Mouse (Mus musculus) kidney, embryonic 16.5 days (tissue): ENCODE results near the gene Hecw1. TPM values are rescaled to one million over a fixed set of nuclear protein-coding genes. Genes with fewer than 3 reads are reported as not detected.

Experiments used
- ATAC-seq: fragments of 200-750 bp; cut with Nextera tagmentation; 2 replicates; pipeline ENCODE4 v1.8.0; 2017; ENCODE audit warnings: moderate TSS enrichment; ENCODE audit not compliant: low FRiP score, low TSS enrichment
- H3K27ac ChIP-seq: fragments of 300-500 bp; sonication (generic); 2 replicates; pipeline ENCODE4 v1.5.1; 2014; ENCODE audit warnings: low read length
- H3K27me3 ChIP-seq: fragments of 300-500 bp; sonication (generic); 2 replicates; pipeline ENCODE4 v1.6.1; 2014; ENCODE audit warnings: low read length, control low read depth, mixed read lengths; ENCODE audit not compliant: insufficient read depth
- H3K36me3 ChIP-seq: fragments of 300-500 bp; sonication (generic); 2 replicates; pipeline ENCODE4 v1.6.1; 2014; ENCODE audit warnings: low read length, control low read depth, mixed read lengths; ENCODE audit not compliant: insufficient read depth
- H3K4me1 ChIP-seq: fragments of 300-500 bp; sonication (generic); 2 replicates; pipeline ENCODE4 v1.6.1; 2014; ENCODE audit warnings: low read length, control low read depth, mixed read lengths; ENCODE audit not compliant: insufficient read depth
- H3K4me2 ChIP-seq: fragments of 300-500 bp; sonication (generic); replicated peaks from 2 replicates; pipeline ENCODE4 v1.6.1; 2014; ENCODE audit warnings: low read depth, low read length
- H3K4me3 ChIP-seq: fragments of 300-500 bp; sonication (generic); 2 replicates; pipeline ENCODE4 v1.5.1; 2014; ENCODE audit warnings: mild to moderate bottlenecking, low read length
- H3K9ac ChIP-seq: fragments of 300-500 bp; sonication (generic); replicated peaks from 2 replicates; pipeline ENCODE4 v1.6.1; 2014; ENCODE audit warnings: low read length
- H3K9me3 ChIP-seq: fragments of 300-500 bp; sonication (generic); 2 replicates; pipeline ENCODE4 v1.6.1; 2016; ENCODE audit warnings: low read length, control low read depth
- WGBS: fragments of 180-500 bp; shearing (Covaris S2); extraction: QIAGEN DNeasy Blood & Tissue Kit; methylation state at CpG from one replicate; pipeline ENCODE4 v1.1.7; 2014; 5-methylcytosine and 5-hydroxymethylcytosine counted together
- polyA plus RNA-seq: library from polyadenylated mRNA; unstranded; fragments of >200 nt; fragmentation: Nextera tagmentation; extraction: Ambion mirVana; gene quantifications from 2 replicates; pipeline ENCODE4 v1.2.1, GENCODE M21; 2015

The Hecw1 gene
- polyA plus RNA-seq, 1 experiment from 2014 or later, result 0.14 TPM

GRCm38 (mm10) chr13:14428845-14429553, 94.0 kb downstream of the Hecw1 start:
- H3K9me3 ChIP-seq, result no peaks in the 10 kb centered on the region
- H3K36me3 ChIP-seq, result no peaks in the 10 kb centered on the region
- WGBS, result 87% methylated on average over 6 of the region's 6 CpGs
- H3K27me3 ChIP-seq, result no peaks in the 10 kb centered on the region
- H3K4me2 ChIP-seq, result no peak overlapping the region
- no peak overlapping the region for H3K27ac ChIP-seq
- H3K9ac ChIP-seq, result no peak overlapping the region
- H3K4me1 ChIP-seq, result no peaks in the 10 kb centered on the region
- no peak overlapping the region for H3K4me3 ChIP-seq
- ATAC-seq, result no peak

GRCm38 (mm10) chr13:14424836-14425235, 98.2 kb downstream of the Hecw1 start:
- no peaks in the 10 kb centered on the region for H3K36me3 ChIP-seq
- ATAC-seq, result no peak
- 77% methylated on average over 2 of the region's 2 CpGs for WGBS

GRCm38 (mm10) chr13:14413405-14413804, 109.6 kb downstream of the Hecw1 start:
- no peak overlapping the region for H3K4me3 ChIP-seq
- ATAC-seq, result no peak
- no peak overlapping the region for H3K9ac ChIP-seq
- no peak overlapping the region for H3K4me2 ChIP-seq
- no peaks in the 10 kb centered on the region for H3K9me3 ChIP-seq
- H3K36me3 ChIP-seq, result no peaks in the 10 kb centered on the region
- H3K27me3 ChIP-seq, result no peaks in the 10 kb centered on the region
- WGBS, result 78% methylated on average over 1 of the region's 1 CpGs
- no peaks in the 10 kb centered on the region for H3K4me1 ChIP-seq
- no peak overlapping the region for H3K27ac ChIP-seq

More at GRCm38 (mm10) chr13:14424836-14425235, 98.2 kb downstream of the Hecw1 start:
- H3K4me1 ChIP-seq, result no peaks in the 10 kb centered on the region
- H3K9ac ChIP-seq, result no peak overlapping the region
- no peak overlapping the region for H3K4me3 ChIP-seq
- no peak overlapping the region for H3K4me2 ChIP-seq
- no peaks in the 10 kb centered on the region for H3K27me3 ChIP-seq
- no peak overlapping the region for H3K27ac ChIP-seq
- no peaks in the 10 kb centered on the region for H3K9me3 ChIP-seq

- ATAC-seq, result no peak
- Histone ChIP-seq H3K4me2 (no peak overlapping the region), H3K36me3 (no peaks in the 10 kb centered on the region), H3K4me3 (no peak overlapping the region), H3K27ac (no peak overlapping the region), H3K4me1 (no peaks in the 10 kb centered on the region), H3K9me3 (no peaks in the 10 kb centered on the region), H3K27me3 (no peaks in the 10 kb centered on the region), H3K9ac (no peak overlapping the region)
Measured at GRCm38 (mm10) chr13:14374470-14374869, 148.6 kb downstream of the Hecw1 start.

- H3K36me3 ChIP-seq, result no peaks in the 10 kb centered on the region
- H3K4me1 ChIP-seq, result no peaks in the 10 kb centered on the region
- 87% methylated on average over 3 of the region's 3 CpGs for WGBS
- no peaks in the 10 kb centered on the region for H3K9me3 ChIP-seq
- no peak for ATAC-seq
- H3K9ac ChIP-seq, result no peak overlapping the region
- H3K27ac ChIP-seq, result no peak overlapping the region
- H3K4me3 ChIP-seq, result no peak overlapping the region
- H3K4me2 ChIP-seq, result no peak overlapping the region
- H3K27me3 ChIP-seq, result no peaks in the 10 kb centered on the region
Measured at GRCm38 (mm10) chr13:14365546-14365945, 157.5 kb downstream of the Hecw1 start.

GRCm38 (mm10) chr13:14327252-14327651, 195.8 kb downstream of the Hecw1 start:
- no peaks in the 10 kb centered on the region for H3K27me3 ChIP-seq
- no peak overlapping the region for H3K4me3 ChIP-seq
- no peaks in the 10 kb centered on the region; the same call in 1 of the 2 replicates for H3K9me3 ChIP-seq
- no peaks in the 10 kb centered on the region for H3K4me1 ChIP-seq
- no peak overlapping the region for H3K4me2 ChIP-seq
- H3K27ac ChIP-seq, result no peak overlapping the region
- no peaks in the 10 kb centered on the region for H3K36me3 ChIP-seq
- WGBS, result 93% methylated on average over 1 of the region's 1 CpGs
- no peak for ATAC-seq
- H3K9ac ChIP-seq, result no peak overlapping the region

- Histone ChIP-seq H3K4me1 (no peaks in the 10 kb centered on the region), H3K4me2 (no peak overlapping the region), H3K4me3 (no peak overlapping the region), H3K27me3 (no peaks in the 10 kb centered on the region), H3K36me3 (no peaks in the 10 kb centered on the region), H3K27ac (no peak overlapping the region), H3K9ac (no peak overlapping the region), H3K9me3 (no peaks in the 10 kb centered on the region)
- WGBS, result 29% methylated on average over 8 of the region's 8 CpGs
- no peak for ATAC-seq
Measured at GRCm38 (mm10) chr13:14306617-14307016, 216.4 kb downstream of the Hecw1 start.

- no peak for ATAC-seq
- Histone ChIP-seq H3K9ac (no peak overlapping the region), H3K4me2 (no peak overlapping the region), H3K36me3 (no peaks in the 10 kb centered on the region), H3K4me1 (no peaks in the 10 kb centered on the region), H3K27ac (no peak overlapping the region), H3K4me3 (no peak overlapping the region), H3K27me3 (no peaks in the 10 kb centered on the region), H3K9me3 (no peaks in the 10 kb centered on the region)
- 79% methylated on average over 1 of the region's 1 CpGs for WGBS
Measured at GRCm38 (mm10) chr13:14304103-14304502, 218.9 kb downstream of the Hecw1 start.

GRCm38 (mm10) chr13:14302921-14303320, 220.1 kb downstream of the Hecw1 start:
- H3K4me2 ChIP-seq, result no peak overlapping the region
- no peak overlapping the region for H3K4me3 ChIP-seq
- H3K36me3 ChIP-seq, result no peaks in the 10 kb centered on the region
- 67% methylated on average over 2 of the region's 2 CpGs for WGBS
- no peaks in the 10 kb centered on the region for H3K9me3 ChIP-seq
- H3K4me1 ChIP-seq, result no peaks in the 10 kb centered on the region
- H3K27ac ChIP-seq, result no peak overlapping the region
- H3K27me3 ChIP-seq, result no peaks in the 10 kb centered on the region
- no peak for ATAC-seq
- H3K9ac ChIP-seq, result no peak overlapping the region

GRCm38 (mm10) chr13:14290016-14290415, 233.0 kb downstream of the Hecw1 start:
- no peak overlapping the region for H3K4me2 ChIP-seq
- no peak overlapping the region for H3K9ac ChIP-seq
- H3K27ac ChIP-seq, result no peak overlapping the region
- no peak overlapping the region for H3K4me3 ChIP-seq
- no peaks in the 10 kb centered on the region for H3K4me1 ChIP-seq
- ATAC-seq, result no peak
- H3K9me3 ChIP-seq, result no peaks in the 10 kb centered on the region
- no peaks in the 10 kb centered on the region for H3K36me3 ChIP-seq
- no peaks in the 10 kb centered on the region for H3K27me3 ChIP-seq
- WGBS, result 40% methylated on average over 1 of the region's 1 CpGs
